Mouse (Mus musculus): ENCODE measurements around the gene Eno3. TPM values are rescaled to one million over a fixed set of nuclear protein-coding genes. Genes with fewer than 3 reads are reported as not detected.
A peak's percentile ranks its signal among the peaks of the same experiment; 100 is the strongest.

Eno3 gene
- polyA plus RNA-seq, 1 experiment = 97.3 TPM

- DNase-seq = peak; percentile 78
- 1% methylated on average over 34 of the region's 34 CpGs for WGBS
- H3K4me3 ChIP-seq (replicated peaks; ENCODE audit: extremely low read depth, low read depth, low read length) = peak overlapping the region; percentile 98
- TF ChIP-seq POLR2A (IDR thresholded peaks at IDR 0.05; ENCODE audit: borderline replicate concordance, extremely low read depth, low read depth, low read length) = no peak; the same call in 1 of the 2 replicates
- TF ChIP-seq CTCF (IDR thresholded peaks at IDR 0.05; ENCODE audit: insufficient read depth, low read length) = no peak
- H3K4me1 ChIP-seq (ENCODE audit: control insufficient read depth, insufficient read depth, low read length) = peaks cover 7% of the 10 kb centered on the region
Measured at GRCm38 (mm10) chr11:70700613-70701012, 43.6 kb downstream of the Eno3 start.

- Histone ChIP-seq H3K4me3 (replicated peaks; ENCODE audit: extremely low read depth, low read depth, low read length) (peak overlapping the region; percentile 98), H3K4me1 (ENCODE audit: control insufficient read depth, insufficient read depth, low read length) (peaks cover 7% of the 10 kb centered on the region)
- TF ChIP-seq POLR2A (IDR thresholded peaks at IDR 0.05; ENCODE audit: borderline replicate concordance, extremely low read depth, low read depth, low read length) (no peak), CTCF (IDR thresholded peaks at IDR 0.05; ENCODE audit: insufficient read depth, low read length) (no peak)
- no peak for DNase-seq
- WGBS = 13% methylated on average over 10 of the region's 10 CpGs
Measured at GRCm38 (mm10) chr11:70701221-70701955, 44.4 kb downstream of the Eno3 start.

- WGBS = 67% methylated on average over 6 of the region's 6 CpGs
- TF ChIP-seq CTCF (IDR thresholded peaks at IDR 0.05; ENCODE audit: insufficient read depth, low read length) (no peak), POLR2A (IDR thresholded peaks at IDR 0.05; ENCODE audit: borderline replicate concordance, extremely low read depth, low read depth, low read length) (no peak)
- peaks cover 7% of the 10 kb centered on the region for H3K4me1 ChIP-seq (ENCODE audit: control insufficient read depth, insufficient read depth, low read length)
- DNase-seq = no peak
- no peak overlapping the region for H3K4me3 ChIP-seq (replicated peaks; ENCODE audit: extremely low read depth, low read depth, low read length)
Measured at GRCm38 (mm10) chr11:70701984-70702733, 45.2 kb downstream of the Eno3 start.

GRCm38 (mm10) chr11:70702781-70703180 is 45.8 kb downstream of the Eno3 start:
- WGBS = 33% methylated on average over 6 of the region's 6 CpGs
- Histone ChIP-seq H3K4me1 (ENCODE audit: control insufficient read depth, insufficient read depth, low read length) (peaks cover 7% of the 10 kb centered on the region), H3K4me3 (replicated peaks; ENCODE audit: extremely low read depth, low read depth, low read length) (no peak overlapping the region)
- TF ChIP-seq POLR2A (IDR thresholded peaks at IDR 0.05; ENCODE audit: borderline replicate concordance, extremely low read depth, low read depth, low read length) (no peak), CTCF (IDR thresholded peaks at IDR 0.05; ENCODE audit: insufficient read depth, low read length) (no peak)
- DNase-seq = no peak

DNA sequence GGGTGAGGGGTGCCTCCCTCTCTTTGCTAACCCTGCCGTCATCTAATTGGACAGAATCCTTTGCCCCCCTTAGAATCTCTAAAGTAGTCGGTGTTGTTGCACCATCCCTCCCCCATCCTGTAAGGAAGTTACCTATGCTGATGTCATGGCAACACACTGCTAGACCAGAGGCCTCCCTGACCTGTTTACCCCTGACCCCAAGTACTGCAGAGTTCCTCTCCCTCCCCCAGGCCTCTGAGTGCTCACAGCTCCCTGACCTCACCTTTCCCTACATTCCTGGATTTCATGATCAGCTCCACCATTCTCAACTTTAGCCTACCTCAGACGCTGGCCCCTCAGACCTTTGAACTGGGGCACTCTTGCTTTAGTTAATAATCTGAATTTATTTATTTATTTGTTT is 49.1 kb downstream of the Eno3 start:
- H3K4me1 ChIP-seq (ENCODE audit: control insufficient read depth, insufficient read depth, low read length) = peaks cover 7% of the 10 kb centered on the region
- no peak for TF ChIP-seq POLR2A (IDR thresholded peaks at IDR 0.05; ENCODE audit: borderline replicate concordance, extremely low read depth, low read depth, low read length)
- no peak for TF ChIP-seq CTCF (IDR thresholded peaks at IDR 0.05; ENCODE audit: insufficient read depth, low read length)
- WGBS = 65% methylated on average over 3 of the region's 3 CpGs
- no peak for DNase-seq
- no peak overlapping the region for H3K4me3 ChIP-seq (replicated peaks; ENCODE audit: extremely low read depth, low read depth, low read length)

DNA sequence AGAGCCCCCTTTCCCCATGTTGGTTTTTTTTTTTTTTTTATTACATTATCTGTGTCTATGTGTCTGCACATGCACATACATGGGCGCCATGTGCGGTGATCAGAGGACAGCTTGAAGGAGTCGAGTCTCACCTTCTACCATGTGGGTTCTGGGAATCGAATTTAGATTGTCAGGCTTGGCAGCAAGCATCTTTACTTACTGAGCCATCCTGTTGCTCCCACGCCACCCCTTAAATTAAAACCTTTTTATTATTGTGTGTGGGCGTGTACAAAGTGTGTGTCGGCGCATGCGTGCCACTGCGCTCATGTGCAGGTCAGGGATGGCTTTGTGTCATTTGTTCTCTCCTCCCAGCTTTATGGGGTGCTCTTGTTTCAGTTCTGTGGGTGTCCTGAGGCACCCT is 54.0 kb downstream of the Eno3 start:
- 91% methylated on average over 10 of the region's 10 CpGs for WGBS
- no peak for DNase-seq
- Histone ChIP-seq H3K4me1 (ENCODE audit: control insufficient read depth, insufficient read depth, low read length) (no peaks in the 10 kb centered on the region), H3K4me3 (replicated peaks; ENCODE audit: extremely low read depth, low read depth, low read length) (no peak overlapping the region)
- TF ChIP-seq CTCF (IDR thresholded peaks at IDR 0.05; ENCODE audit: insufficient read depth, low read length) = no peak
- TF ChIP-seq POLR2A (IDR thresholded peaks at IDR 0.05; ENCODE audit: borderline replicate concordance, extremely low read depth, low read depth, low read length) = no peak

Other genes starting within 250 kb of the Eno3 start
- gene Pelp1, start 247.2 kb upstream of the Eno3 start, polyA plus RNA-seq (2012; rRNA removed) = 15.9 and 17.4 TPM in 2 replicates
- 48.2 and 80.2 TPM in 2 replicates for gene Arrb2, start 224.6 kb upstream of the Eno3 start, polyA plus RNA-seq (2012; rRNA removed)
- 21.6 and 26.9 TPM in 2 replicates for gene Med11, start 205.3 kb upstream of the Eno3 start, polyA plus RNA-seq (2012; rRNA removed)
- 8.7 and 12.3 TPM in 2 replicates for gene Zmynd15, start 197.8 kb upstream of the Eno3 start, polyA plus RNA-seq (2012; rRNA removed)
- 67.2 and 74.6 TPM in 2 replicates for gene Cxcl16, start 197.2 kb upstream of the Eno3 start, polyA plus RNA-seq (2012; rRNA removed)
- gene Tm4sf5, start 152.0 kb upstream of the Eno3 start, polyA plus RNA-seq (2012; rRNA removed) = 0.50 and 1.00 TPM in 2 replicates
- 0.20 and 0.26 TPM in 2 replicates for gene Vmo1, start 142.6 kb upstream of the Eno3 start, polyA plus RNA-seq (2012; rRNA removed)
- gene Gltpd2, start 138.0 kb upstream of the Eno3 start, polyA plus RNA-seq (2012; rRNA removed) = 0.12 and 0.34 TPM in 2 replicates
- gene Psmb6, start 131.8 kb upstream of the Eno3 start, polyA plus RNA-seq (2012; rRNA removed) = 202 and 264 TPM in 2 replicates
- not detected in 2 replicates for gene Gm40193, start 124.3 kb upstream of the Eno3 start, polyA plus RNA-seq (2012; rRNA removed)
- gene Pld2, start 117.1 kb upstream of the Eno3 start, polyA plus RNA-seq (2012; rRNA removed) = 32.4 and 47.2 TPM in 2 replicates
- gene Mink1, start 94.3 kb upstream of the Eno3 start, polyA plus RNA-seq (2012; rRNA removed) = 119 and 120 TPM in 2 replicates
- 0.16 TPM in 1 of 2 replicates, not detected in the other for gene 4930544D05Rik, start 41.4 kb upstream of the Eno3 start, polyA plus RNA-seq (2012; rRNA removed)
- 0.41 and 0.91 TPM in 2 replicates for gene Chrne, start 38.0 kb upstream of the Eno3 start, polyA plus RNA-seq (2012; rRNA removed)
- gene Gp1ba, start 18.1 kb upstream of the Eno3 start, polyA plus RNA-seq (2012; rRNA removed) = 0.70 and 1.7 TPM in 2 replicates
- gene Rnf167, start 10.0 kb upstream of the Eno3 start, polyA plus RNA-seq (2012; rRNA removed) = 116 and 146 TPM in 2 replicates
- gene Slc25a11, start 9.7 kb upstream of the Eno3 start, polyA plus RNA-seq (2012; rRNA removed) = 83.6 and 113 TPM in 2 replicates
- 933 and 1,129 TPM in 2 replicates for gene Pfn1, start 2.6 kb upstream of the Eno3 start, polyA plus RNA-seq (2012; rRNA removed)
- 24.7 and 39.0 TPM in 2 replicates for gene Spag7, start 12.2 kb downstream of the Eno3 start, polyA plus RNA-seq (2012; rRNA removed)
- gene Camta2, start 30.9 kb downstream of the Eno3 start, polyA plus RNA-seq (2012; rRNA removed) = 33.1 and 35.7 TPM in 2 replicates
- 1.6 and 2.0 TPM in 2 replicates for gene Inca1, start 43.0 kb downstream of the Eno3 start, polyA plus RNA-seq (2012; rRNA removed)
- gene Kif1c, start 43.3 kb downstream of the Eno3 start, polyA plus RNA-seq (2012; rRNA removed) = 78.2 and 103 TPM in 2 replicates
- 1.4 and 2.3 TPM in 2 replicates for gene Zfp3, start 107.0 kb downstream of the Eno3 start, polyA plus RNA-seq (2012; rRNA removed)
- gene Scimp, start 155.4 kb downstream of the Eno3 start, polyA plus RNA-seq (2012; rRNA removed) = 2.6 and 3.5 TPM in 2 replicates
- gene Rabep1, start 187.6 kb downstream of the Eno3 start, polyA plus RNA-seq (2012; rRNA removed) = 3.4 TPM in 2 replicates